Mouse (Mus musculus): ENCODE results near the gene AC170998.1.

GRCm38 (mm10) chr17:28709552-28710290 is 16.2 kb upstream of the AC170998.1 start:
- TF ChIP-seq CTCF (IDR thresholded peaks at IDR 0.05; ENCODE audit: extremely low read depth, insufficient read depth, insufficient read length, insufficient replicate concordance): no peak
- no peak for TF ChIP-seq POLR2A (IDR thresholded peaks at IDR 0.05; ENCODE audit: low read depth, low read length)

Data from spleen, adult 2 months (tissue).